Mouse (Mus musculus) brain, embryonic 14.5 days (tissue): Measurements from ENCODE around the gene Dusp1. TPM values are rescaled to one million over a fixed set of nuclear protein-coding genes. Genes with fewer than 3 reads are reported as not detected.

Experiments used
- DNase-seq: peaks from one replicate; pipeline ENCODE4 v3.0.0-alpha.2; 2011; ENCODE audit warnings: low read depth
- CTCF ChIP-seq: fragments of 200-500 bp; IDR thresholded peaks from 2 replicates; pipeline ENCODE4 v1.5.1; 2012; ENCODE audit warnings: inconsistent platforms, mild to moderate bottlenecking, moderate library complexity, borderline replicate concordance; ENCODE audit not compliant: insufficient read depth, insufficient read length; ENCODE audit errors: extremely low read depth
- POLR2A ChIP-seq: fragments of 200-500 bp; IDR thresholded peaks from 2 replicates; pipeline ENCODE4 v1.6.1; 2012; ENCODE audit warnings: mild to moderate bottlenecking, inconsistent platforms, borderline replicate concordance; ENCODE audit not compliant: poor library complexity, insufficient read depth, insufficient read length, severe bottlenecking; ENCODE audit errors: extremely low read depth
- polyA plus RNA-seq: library from polyadenylated mRNA; depleted of rRNA; stranded (reverse); fragments of >200 nt; gene quantifications from 2 replicates; pipeline ENCODE4 v1.2.3, GENCODE M21; 2012; rRNA removed

The Dusp1 gene
- 56.2 and 71.8 TPM in 2 replicates for polyA plus RNA-seq

DNA sequence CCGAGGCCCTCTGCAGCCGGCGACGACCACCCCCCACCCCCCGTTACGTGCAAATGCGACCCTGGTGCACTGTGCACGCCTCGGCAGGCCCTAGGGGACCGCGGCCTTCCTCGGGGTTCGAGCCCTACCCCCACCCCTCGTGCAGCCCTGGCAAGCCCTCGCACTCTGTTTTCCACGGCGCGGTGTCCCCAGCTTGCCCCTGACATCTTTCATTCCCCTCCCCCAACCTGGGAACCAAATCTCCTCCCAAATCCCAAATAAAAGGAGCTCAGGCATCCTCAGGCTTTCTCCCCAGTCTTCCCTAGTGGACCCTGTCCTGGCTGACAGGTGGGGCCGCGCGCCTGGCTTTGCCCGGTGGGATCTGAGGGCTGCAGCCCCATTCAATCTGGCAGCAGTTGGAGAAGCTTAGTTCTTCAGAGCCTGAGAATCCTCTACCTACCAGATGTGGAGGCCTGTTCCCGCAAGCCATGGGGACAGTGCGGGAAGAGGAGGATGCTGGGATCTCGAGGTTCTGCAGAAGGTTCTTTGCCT, at the start of gene Dusp1:
TSS of gene Dusp1 (minus strand) at position 478 of the 531 bp plus-strand sequence.
- no peak for DNase-seq
- TF ChIP-seq CTCF = no peak

DNA sequence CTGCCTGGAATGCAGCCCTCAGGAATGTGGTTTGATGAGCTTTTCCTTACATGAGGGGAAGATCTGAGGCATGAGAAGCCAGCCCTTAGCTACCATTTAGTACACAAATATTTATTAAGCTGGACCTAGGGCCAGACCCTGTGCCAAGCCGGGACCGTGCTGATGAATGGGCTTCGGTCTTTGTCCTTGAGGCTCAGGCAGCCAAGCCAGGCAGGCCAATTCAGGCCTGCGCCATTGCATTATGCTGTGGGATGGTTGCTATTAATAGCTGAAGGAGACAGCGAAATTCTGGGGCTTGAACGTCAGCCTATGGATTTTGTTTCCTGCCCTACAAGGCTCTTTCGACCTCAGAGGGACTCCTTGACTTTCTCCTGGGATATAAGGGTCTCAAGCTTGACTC, 49.4 kb upstream of the Dusp1 start:
- DNase-seq = peak; percentile 27

DNA sequence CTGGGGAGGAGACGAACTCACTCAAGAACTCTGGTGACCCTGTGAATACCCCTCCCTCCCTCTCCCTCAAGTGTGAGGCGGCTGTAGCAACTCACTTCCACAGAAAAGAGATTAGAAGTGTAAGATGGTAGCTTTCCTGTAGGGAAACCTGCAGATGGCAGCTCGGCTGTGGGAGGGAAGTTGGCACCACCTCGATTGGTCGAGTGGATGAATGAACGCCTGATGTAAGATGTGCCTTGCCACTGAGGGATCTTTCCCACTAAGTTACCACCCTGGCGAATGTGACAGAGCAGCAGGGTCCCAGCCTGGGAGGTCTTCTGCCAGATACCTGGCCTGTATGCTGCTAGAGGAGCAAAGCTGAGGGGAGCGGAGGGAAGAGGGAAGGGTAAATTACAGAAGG, 47.9 kb upstream of the Dusp1 start:
- no peak for DNase-seq
- no peak for TF ChIP-seq POLR2A
- no peak for TF ChIP-seq CTCF

More for the DNA sequence above, 49.4 kb upstream of the Dusp1 start:
- no peak for TF ChIP-seq CTCF
- no peak for TF ChIP-seq POLR2A

DNA sequence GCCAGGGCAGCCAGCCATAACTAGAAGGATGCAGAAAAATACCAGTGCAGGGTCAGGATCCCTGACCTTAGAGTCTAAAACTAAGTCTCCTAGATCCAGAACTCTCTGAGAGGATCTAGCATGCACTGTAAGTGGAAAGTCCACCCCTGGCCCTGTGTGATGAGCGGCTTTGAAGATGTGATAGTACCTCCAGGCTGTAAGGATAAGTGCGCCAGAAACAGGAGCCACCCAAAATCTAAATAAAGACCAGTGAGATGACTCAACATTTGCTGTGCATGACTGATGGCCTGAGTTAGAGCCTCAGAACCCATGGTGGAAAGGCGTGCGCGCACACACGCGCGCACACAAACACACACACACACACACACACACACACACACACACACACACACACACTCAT, 46.9 kb upstream of the Dusp1 start:
- TF ChIP-seq CTCF = no peak
- no peak for TF ChIP-seq POLR2A

DNA sequence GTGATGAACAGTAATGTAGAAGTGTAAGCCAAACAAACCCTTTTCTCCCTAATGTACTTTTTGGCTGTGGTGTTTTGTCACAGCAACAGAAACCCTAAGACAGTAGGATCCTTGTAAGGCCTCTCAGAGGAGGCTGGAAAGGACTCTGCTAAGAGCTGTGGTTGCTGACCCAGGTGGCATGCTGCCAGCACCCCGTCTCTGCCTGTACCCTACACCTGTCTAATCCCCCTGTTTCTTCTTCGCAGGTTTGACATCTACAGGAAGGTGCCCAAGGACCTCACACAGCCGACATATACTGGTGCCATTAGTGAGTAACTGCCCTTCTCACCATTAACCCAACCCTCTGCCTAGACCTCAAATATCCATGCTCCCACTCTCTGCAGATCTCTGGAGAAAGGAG, 46.4 kb upstream of the Dusp1 start:
- no peak for TF ChIP-seq CTCF
- TF ChIP-seq POLR2A = no peak
- no peak for DNase-seq

More for the DNA sequence above, 46.9 kb upstream of the Dusp1 start:
- DNase-seq = no peak

DNA sequence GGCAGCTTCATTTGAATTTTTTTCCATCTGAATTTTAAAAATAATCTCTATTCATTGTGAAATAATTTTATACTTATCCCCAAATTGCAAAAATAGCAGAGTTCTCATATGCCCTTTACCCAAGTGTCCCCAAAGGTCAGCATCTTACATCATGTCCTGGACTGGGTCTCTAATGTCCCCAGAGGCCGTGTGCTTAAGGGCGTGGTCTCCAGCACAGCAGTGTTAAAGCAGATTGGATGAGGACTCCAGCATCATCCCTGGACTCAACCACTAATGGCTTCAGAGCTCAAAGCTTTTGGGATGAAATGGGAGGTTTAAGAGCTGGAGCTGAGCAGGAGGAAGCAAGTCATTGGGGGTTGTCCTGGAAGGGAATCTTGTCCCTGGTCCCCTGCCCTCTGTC, 44.6 kb upstream of the Dusp1 start:
- DNase-seq = no peak
- no peak for TF ChIP-seq CTCF
- TF ChIP-seq POLR2A = no peak

DNA sequence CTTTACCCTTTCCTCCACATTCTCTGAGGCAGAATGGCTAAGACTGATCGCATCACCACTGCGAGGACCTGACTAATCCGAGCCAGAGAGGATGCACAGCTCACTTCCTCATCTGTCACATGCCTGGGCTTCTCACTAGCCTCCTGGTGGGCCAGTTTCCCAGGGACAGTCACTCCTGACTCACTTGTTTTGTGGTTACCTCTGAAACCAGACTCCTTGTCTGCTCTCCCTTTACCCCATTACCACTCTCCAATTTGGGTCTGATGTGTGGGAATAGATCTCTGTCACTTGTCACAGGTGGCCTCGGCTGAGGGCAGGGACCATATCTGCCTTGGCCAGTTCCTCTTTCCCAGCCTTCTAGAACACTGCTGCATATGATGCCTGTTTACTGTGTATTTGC, 43.7 kb upstream of the Dusp1 start:
- no peak for TF ChIP-seq POLR2A
- no peak for DNase-seq

DNA sequence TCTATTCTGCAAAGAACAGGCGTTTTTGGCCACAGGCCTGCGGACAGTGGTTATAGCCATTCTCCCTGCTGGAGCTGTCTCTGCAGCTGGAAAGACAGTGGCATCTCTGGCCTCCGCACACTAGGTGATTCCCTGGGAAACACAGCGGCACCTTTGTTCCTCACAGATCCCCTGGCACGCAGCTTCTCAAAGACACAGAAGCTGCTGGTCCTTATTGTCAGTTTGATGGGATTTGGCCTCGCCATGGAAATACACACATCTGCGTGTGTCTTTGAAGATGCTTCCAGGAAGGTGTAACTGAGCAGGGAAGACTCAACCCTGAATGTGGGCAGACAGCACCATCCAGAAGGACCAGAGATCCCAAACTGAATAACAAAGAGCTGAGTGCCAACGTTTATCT, 41.4 kb upstream of the Dusp1 start:
- DNase-seq = no peak
- TF ChIP-seq POLR2A (no peak), CTCF (no peak)

DNA sequence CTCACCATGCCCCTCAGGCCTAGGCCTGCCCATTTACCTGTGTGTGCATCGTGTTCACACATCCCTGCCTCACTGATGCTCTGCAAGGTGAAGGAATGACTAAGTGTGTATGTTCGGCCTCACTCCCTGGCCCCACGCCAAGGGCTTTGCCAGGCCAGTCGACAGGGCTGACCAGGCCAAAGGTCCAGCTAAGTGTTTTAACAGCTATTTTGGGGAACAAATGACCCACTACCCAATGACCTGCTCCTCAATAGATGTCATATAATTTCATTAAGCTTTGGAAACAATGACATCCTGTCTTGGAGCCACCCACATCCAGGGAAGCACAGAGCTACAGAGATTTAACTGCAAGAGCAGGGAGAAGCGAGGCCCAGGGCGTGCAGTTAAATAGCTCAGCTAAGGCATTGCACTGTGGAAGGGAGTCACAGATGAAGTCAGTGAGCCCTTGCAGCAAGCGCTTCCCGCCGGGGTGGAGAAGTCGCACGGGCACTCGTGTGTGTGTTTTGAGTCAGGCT, 40.5 kb upstream of the Dusp1 start:
- TF ChIP-seq CTCF = no peak
- TF ChIP-seq POLR2A = no peak
- DNase-seq = peak; percentile 16

DNA sequence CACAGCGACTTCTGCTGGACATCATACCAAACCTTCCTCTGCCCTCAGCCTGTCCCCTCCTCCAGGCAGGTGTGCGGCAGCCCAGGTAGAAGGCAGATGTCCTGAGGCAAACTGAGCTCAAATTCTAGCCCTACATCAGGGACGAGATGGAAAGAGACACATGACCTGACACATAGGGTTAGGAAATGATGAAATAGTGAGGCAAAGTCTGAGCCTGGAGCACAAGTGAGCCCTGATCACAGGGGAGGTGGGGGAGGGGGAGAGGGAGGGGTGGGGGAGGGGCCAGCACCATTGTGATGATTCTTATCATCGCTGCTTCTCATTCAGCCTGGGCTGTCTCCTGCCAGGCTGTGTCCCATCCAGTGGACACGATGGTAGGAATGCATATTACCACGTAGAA, 40.0 kb upstream of the Dusp1 start:
- DNase-seq = no peak
- no peak for TF ChIP-seq CTCF
- TF ChIP-seq POLR2A = no peak

DNA sequence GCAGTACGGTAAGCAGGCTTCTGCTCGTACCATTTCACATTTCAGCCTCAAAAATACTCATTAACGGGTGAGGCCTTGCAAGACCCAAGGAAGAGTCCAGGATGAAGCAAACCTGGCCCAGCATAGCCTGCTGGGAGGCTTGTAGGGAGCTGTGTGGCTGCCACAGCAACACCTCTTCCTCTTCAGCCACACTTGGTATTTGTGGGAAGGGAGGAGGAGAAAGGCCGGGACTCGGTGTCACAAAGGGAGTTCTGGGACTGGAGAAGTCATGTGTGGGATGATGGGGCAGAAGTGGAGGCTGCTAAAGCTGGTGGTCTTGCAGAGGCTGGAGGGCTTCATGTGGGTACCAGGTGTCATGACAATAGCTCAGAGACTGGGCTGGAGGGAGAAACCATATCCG, 39.6 kb upstream of the Dusp1 start:
- TF ChIP-seq CTCF = no peak
- TF ChIP-seq POLR2A = no peak
- DNase-seq = no peak

DNA sequence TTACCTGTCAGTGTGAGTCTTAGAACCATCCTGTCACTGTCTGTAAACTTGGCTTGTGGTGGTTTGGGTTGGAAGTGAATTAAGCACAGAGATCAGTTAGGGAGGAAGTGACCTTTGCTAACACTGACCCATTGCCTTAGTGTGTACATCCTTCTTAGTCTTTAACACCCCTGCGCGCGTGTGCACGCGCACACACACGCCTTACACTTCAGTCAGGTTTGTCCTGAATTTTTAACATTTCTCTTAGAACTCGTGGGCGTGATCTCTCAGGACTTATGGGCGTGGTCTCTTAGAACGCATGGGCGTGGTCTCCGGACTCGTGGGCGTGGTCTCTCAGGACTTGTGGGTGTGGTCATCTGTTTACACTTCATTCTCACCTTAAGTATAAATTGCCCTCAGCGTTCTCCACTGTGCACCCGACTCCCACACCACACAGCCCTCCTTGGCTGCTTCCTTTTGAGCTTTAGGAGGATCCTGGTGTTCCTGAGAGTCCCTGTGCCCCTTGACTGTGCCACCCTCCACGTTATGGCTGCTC, 39.1 kb upstream of the Dusp1 start:
- no peak for TF ChIP-seq POLR2A
- no peak for TF ChIP-seq CTCF
- DNase-seq = no peak

DNA sequence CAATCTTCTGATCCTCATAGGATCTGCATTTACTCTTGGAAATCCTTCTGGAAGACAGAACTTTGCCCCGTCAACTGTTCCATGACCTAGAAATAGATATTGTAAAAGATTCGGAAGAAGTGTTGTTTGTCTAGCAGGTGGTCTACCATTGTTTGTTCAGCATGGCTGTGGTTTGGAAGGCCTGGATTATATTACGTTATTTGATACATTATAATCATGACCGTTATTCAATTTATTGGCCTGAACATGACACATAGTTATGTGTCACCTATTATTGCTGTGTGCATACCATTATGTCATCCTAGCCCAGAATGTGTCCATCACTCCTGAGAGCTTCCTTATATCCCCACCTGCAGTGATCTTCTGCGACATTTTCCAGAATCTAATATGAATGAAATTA, 36.9 kb upstream of the Dusp1 start:
- TF ChIP-seq CTCF (no peak), POLR2A (no peak)
- DNase-seq = no peak
